Mouse (Mus musculus): ENCODE data around the gene Eed. TPM values are rescaled to one million over a fixed set of nuclear protein-coding genes. Genes with fewer than 3 reads are reported as not detected.
"Not testable (repeated sequence)": the region's sequence is repeated elsewhere in the genome, so short reads cannot be mapped to it uniquely, and the experiment has no call there.

Eed gene
- polyA plus RNA-seq, 1 experiment from 2014 or later = 68.3 TPM

GRCm38 (mm10) chr7:90004781-90005180, 24.0 kb upstream of the Eed start:
- H3K27me3 ChIP-seq (ENCODE audit: insufficient read depth, poor library complexity, severe bottlenecking) = no peaks in the 10 kb centered on the region
- 89% methylated on average over 3 of the region's 3 CpGs for WGBS

GRCm38 (mm10) chr7:90002375-90002774, 21.6 kb upstream of the Eed start:
- DNase-seq (ENCODE audit: low spot score) = no peak
- 75% methylated on average over 2 of the region's 2 CpGs for WGBS
- no peaks in the 10 kb centered on the region for H3K9me3 ChIP-seq
- no peak overlapping the region for H3K27ac ChIP-seq
- peaks cover 10% of the 10 kb centered on the region; the same call in 1 of the 2 replicates for H3K4me1 ChIP-seq (replicated peaks)
- no peak overlapping the region for H3K4me3 ChIP-seq
- no peaks in the 10 kb centered on the region for H3K27me3 ChIP-seq (ENCODE audit: insufficient read depth, poor library complexity, severe bottlenecking)
- no peaks in the 10 kb centered on the region for H3K36me3 ChIP-seq

More at GRCm38 (mm10) chr7:90004781-90005180, 24.0 kb upstream of the Eed start:
- H3K9me3 ChIP-seq = no peaks in the 10 kb centered on the region
- H3K4me1 ChIP-seq (replicated peaks) = 0 out of 2 replicates have a peak, but pooled peaks cover 5% of the 10 kb centered on the region
- H3K27ac ChIP-seq = no peak overlapping the region
- no peaks in the 10 kb centered on the region for H3K36me3 ChIP-seq
- no peak overlapping the region for H3K4me3 ChIP-seq
- no peak for DNase-seq (ENCODE audit: low spot score)

- no peak for DNase-seq (ENCODE audit: low spot score)
- H3K27ac ChIP-seq = no peak overlapping the region
- peaks cover 6% of the 10 kb centered on the region; the same call in 1 of the 2 replicates for H3K4me1 ChIP-seq (replicated peaks)
- H3K9me3 ChIP-seq = no peaks in the 10 kb centered on the region
- no peak overlapping the region for H3K4me3 ChIP-seq
- H3K36me3 ChIP-seq = no peaks in the 10 kb centered on the region
- WGBS = 96% methylated on average over 5 of the region's 5 CpGs
- no peaks in the 10 kb centered on the region for H3K27me3 ChIP-seq (ENCODE audit: insufficient read depth, poor library complexity, severe bottlenecking)
These were observed 18.7 kb upstream of the Eed start for GRCm38 (mm10) chr7:89999491-89999890.

GRCm38 (mm10) chr7:89998624-89999006, 17.8 kb upstream of the Eed start:
- Histone ChIP-seq H3K9me3 (no peaks in the 10 kb centered on the region), H3K4me1 (replicated peaks) (peaks cover 6% of the 10 kb centered on the region; the same call in 1 of the 2 replicates), H3K27me3 (ENCODE audit: insufficient read depth, poor library complexity, severe bottlenecking) (no peaks in the 10 kb centered on the region), H3K36me3 (no peaks in the 10 kb centered on the region), H3K27ac (0 out of 2 replicates have a peak overlapping the region, but pooled peaks have one; percentile 5), H3K4me3 (no peak overlapping the region)
- no peak for DNase-seq (ENCODE audit: low spot score)
- 84% methylated on average over 2 of the region's 2 CpGs for WGBS

GRCm38 (mm10) chr7:89998006-89998623, 17.3 kb upstream of the Eed start:
- DNase-seq (ENCODE audit: low spot score) = peak; percentile 52
- WGBS = 15% methylated on average over 10 of the region's 10 CpGs
- no peaks in the 10 kb centered on the region for H3K36me3 ChIP-seq
- no peaks in the 10 kb centered on the region for H3K27me3 ChIP-seq (ENCODE audit: insufficient read depth, poor library complexity, severe bottlenecking)
- no peaks in the 10 kb centered on the region for H3K9me3 ChIP-seq
- H3K27ac ChIP-seq = 0 out of 2 replicates have a peak overlapping the region, but pooled peaks have one; percentile 5
- no peak overlapping the region for H3K4me3 ChIP-seq
- H3K4me1 ChIP-seq (replicated peaks) = peaks cover 6% of the 10 kb centered on the region; the same call in 1 of the 2 replicates

GRCm38 (mm10) chr7:89997526-89997925, 16.7 kb upstream of the Eed start:
- H3K27me3 ChIP-seq (ENCODE audit: insufficient read depth, poor library complexity, severe bottlenecking); H3K4me3 ChIP-seq; DNase-seq (ENCODE audit: low spot score); H3K27ac ChIP-seq; H3K9me3 ChIP-seq; H3K36me3 ChIP-seq; H3K4me1 ChIP-seq (replicated peaks): not testable (repeated sequence)
- 29% methylated on average over 5 of the region's 5 CpGs for WGBS

GRCm38 (mm10) chr7:89993091-89993490, 12.3 kb upstream of the Eed start:
- Histone ChIP-seq H3K4me3 (no peak overlapping the region), H3K27ac (no peak overlapping the region), H3K4me1 (replicated peaks) (peaks cover under 1% of the 10 kb centered on the region; the same call in 1 of the 2 replicates), H3K27me3 (ENCODE audit: insufficient read depth, poor library complexity, severe bottlenecking) (no peaks in the 10 kb centered on the region), H3K36me3 (no peaks in the 10 kb centered on the region), H3K9me3 (no peaks in the 10 kb centered on the region)
- 94% methylated on average over 1 of the region's 1 CpGs for WGBS
- no peak for DNase-seq (ENCODE audit: low spot score)

GRCm38 (mm10) chr7:89984421-89984820, 3.6 kb upstream of the Eed start:
- H3K4me3 ChIP-seq = no peak overlapping the region
- DNase-seq (ENCODE audit: low spot score) = no peak
- no peaks in the 10 kb centered on the region for H3K27me3 ChIP-seq (ENCODE audit: insufficient read depth, poor library complexity, severe bottlenecking)
- H3K9me3 ChIP-seq = no peaks in the 10 kb centered on the region
- peaks cover 11% of the 10 kb centered on the region for H3K4me1 ChIP-seq (replicated peaks)
- no peaks in the 10 kb centered on the region for H3K36me3 ChIP-seq
- no peak overlapping the region; the same call in 1 of the 2 replicates for H3K27ac ChIP-seq

GRCm38 (mm10) chr7:89983441-89983840, 2.7 kb upstream of the Eed start:
- H3K4me1 ChIP-seq (replicated peaks) = peaks cover 20% of the 10 kb centered on the region
- no peaks in the 10 kb centered on the region for H3K36me3 ChIP-seq
- H3K27me3 ChIP-seq (ENCODE audit: insufficient read depth, poor library complexity, severe bottlenecking) = no peaks in the 10 kb centered on the region
- no peak overlapping the region for H3K4me3 ChIP-seq
- DNase-seq (ENCODE audit: low spot score) = no peak
- 92% methylated on average over 2 of the region's 2 CpGs for WGBS
- no peaks in the 10 kb centered on the region for H3K9me3 ChIP-seq
- no peak overlapping the region for H3K27ac ChIP-seq

GRCm38 (mm10) chr7:89981557-89981956, 774 bp upstream of the Eed start:
- Histone ChIP-seq H3K9me3 (no peaks in the 10 kb centered on the region), H3K27me3 (ENCODE audit: insufficient read depth, poor library complexity, severe bottlenecking) (no peaks in the 10 kb centered on the region), H3K4me3 (peak overlapping the region; percentile 90), H3K27ac (peak overlapping the region; percentile 99), H3K36me3 (peaks cover 11% of the 10 kb centered on the region), H3K4me1 (replicated peaks) (peaks cover 22% of the 10 kb centered on the region)
- 20% methylated on average over 10 of the region's 10 CpGs for WGBS
- DNase-seq (ENCODE audit: low spot score) = no peak

GRCm38 (mm10) chr7:89980133-89980484, 674 bp downstream of the Eed start:
- under 1% methylated on average over 31 of the region's 31 CpGs for WGBS
- Histone ChIP-seq H3K36me3 (peaks cover 25% of the 10 kb centered on the region), H3K4me3 (peak overlapping the region; percentile 90), H3K9me3 (no peaks in the 10 kb centered on the region), H3K27ac (peak overlapping the region; percentile 99), H3K4me1 (replicated peaks) (peaks cover 22% of the 10 kb centered on the region), H3K27me3 (ENCODE audit: insufficient read depth, poor library complexity, severe bottlenecking) (no peaks in the 10 kb centered on the region)
- no peak for DNase-seq (ENCODE audit: low spot score)

GRCm38 (mm10) chr7:89979432-89980130, 1.2 kb downstream of the Eed start:
- H3K4me1 ChIP-seq (replicated peaks) = peaks cover 21% of the 10 kb centered on the region
- H3K9me3 ChIP-seq = no peaks in the 10 kb centered on the region
- no peaks in the 10 kb centered on the region for H3K27me3 ChIP-seq (ENCODE audit: insufficient read depth, poor library complexity, severe bottlenecking)
- peak overlapping the region; percentile 90 for H3K4me3 ChIP-seq
- WGBS = 5% methylated on average over 23 of the region's 23 CpGs
- DNase-seq (ENCODE audit: low spot score) = no peak
- peak overlapping the region; percentile 99 for H3K27ac ChIP-seq
- H3K36me3 ChIP-seq = peaks cover 29% of the 10 kb centered on the region

- no peaks in the 10 kb centered on the region for H3K9me3 ChIP-seq
- DNase-seq (ENCODE audit: low spot score) = no peak
- no peaks in the 10 kb centered on the region for H3K27me3 ChIP-seq (ENCODE audit: insufficient read depth, poor library complexity, severe bottlenecking)
- WGBS = 95% methylated on average over 7 of the region's 7 CpGs
- H3K4me1 ChIP-seq (replicated peaks) = peaks cover 15% of the 10 kb centered on the region
- H3K4me3 ChIP-seq = no peak overlapping the region
- H3K27ac ChIP-seq = no peak overlapping the region
- peaks cover 57% of the 10 kb centered on the region for H3K36me3 ChIP-seq
These were observed 4.0 kb downstream of the Eed start for GRCm38 (mm10) chr7:89976796-89977195.

Data from hindbrain, embryonic 10.5 days (tissue).